Mouse (Mus musculus) heart, postnatal 36 days (tissue): ENCODE results near the gene Gm17416. TPM values are rescaled to one million over a fixed set of nuclear protein-coding genes. Genes with fewer than 3 reads are reported as not detected.

ENCODE experiments used
- DNase-seq, 2 experiments: peaks; one replicate each; pipeline ENCODE4 v3.0.0; 2021 to 2022
- intact Hi-C: fragments of 180-260 bp; cut with DNase I; formaldehyde crosslinking; loops from one replicate; pipeline ENCODE4 v1.15.1; 2025
- total RNA-seq, 2 experiments: library from RNA; stranded (reverse); gene quantifications; 2 replicates each; pipeline ENCODE4 v1.2.3; 2021

The Gm17416 gene
- not detected for total RNA-seq

DNA sequence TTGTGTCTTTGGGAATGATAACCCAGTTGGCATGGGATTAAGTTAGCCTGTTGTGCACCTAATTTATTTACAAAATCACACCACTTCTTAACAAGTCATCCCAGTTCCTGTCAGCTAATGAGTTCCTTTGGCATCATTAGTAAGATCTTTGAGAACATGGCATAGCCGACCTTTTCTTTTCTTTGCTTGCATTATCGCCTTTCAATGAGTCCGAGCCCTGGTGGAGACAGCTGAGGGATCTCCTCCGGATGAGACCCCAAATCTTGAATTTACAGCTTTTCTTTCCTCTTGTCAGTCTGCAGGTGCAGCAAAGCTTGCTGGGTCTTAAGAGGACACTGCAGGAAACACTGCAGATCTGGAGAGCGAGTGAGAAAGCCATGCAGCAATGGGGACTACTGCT is at the start of gene Gm17416:
Gm17416 (plus strand) TSS at position 301 of the 400 bp plus-strand sequence.
- no peak for DNase-seq
- intact Hi-C loops: no loop called here

DNA sequence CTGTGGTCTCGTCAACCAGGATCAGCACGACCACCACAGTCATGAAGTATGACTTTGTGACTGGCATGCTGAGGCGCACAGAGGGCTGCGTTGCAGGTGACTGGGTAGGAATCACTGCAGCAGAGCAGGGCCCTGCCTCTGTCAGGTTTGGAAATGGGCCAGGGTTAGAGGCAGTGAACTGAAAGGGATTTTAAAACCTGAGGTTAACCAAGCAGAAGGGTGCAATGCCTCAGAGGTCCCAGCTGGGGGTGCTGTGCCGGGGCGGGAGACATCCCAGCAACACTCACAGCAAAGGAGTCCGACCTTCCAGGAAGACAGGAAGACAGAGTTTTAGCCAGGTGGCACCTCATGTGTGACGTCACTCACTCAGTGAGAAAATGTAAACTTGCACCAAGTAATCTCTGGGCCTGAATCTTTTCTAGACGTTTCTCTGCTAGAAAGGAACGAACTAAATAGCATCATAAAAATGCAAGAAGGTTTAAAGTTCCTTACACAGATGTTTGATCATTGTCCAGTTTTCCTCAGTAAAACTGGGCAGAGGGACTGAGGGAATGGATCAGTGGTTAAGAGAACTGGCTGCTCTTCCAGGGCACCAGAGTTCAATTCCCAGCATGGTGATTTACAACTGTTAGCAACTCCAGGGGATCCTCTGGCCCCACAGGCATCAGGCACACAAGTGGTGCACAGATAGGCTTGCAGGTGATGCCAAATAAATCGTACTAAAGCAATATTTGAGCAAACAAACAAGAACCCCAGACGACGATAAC is 29.0 kb upstream of the Gm17416 start, which contains the start of gene Defb29:
Defb29 (minus strand) TSS at position 155 of the 767 bp plus-strand sequence.
- intact Hi-C loops: loop anchor here (5.0 to 10.0 kb wide), 2 partner anchors 68 to 145 kb away; partner anchors contain the start of gene Sox12
- DNase-seq: no peak

DNA sequence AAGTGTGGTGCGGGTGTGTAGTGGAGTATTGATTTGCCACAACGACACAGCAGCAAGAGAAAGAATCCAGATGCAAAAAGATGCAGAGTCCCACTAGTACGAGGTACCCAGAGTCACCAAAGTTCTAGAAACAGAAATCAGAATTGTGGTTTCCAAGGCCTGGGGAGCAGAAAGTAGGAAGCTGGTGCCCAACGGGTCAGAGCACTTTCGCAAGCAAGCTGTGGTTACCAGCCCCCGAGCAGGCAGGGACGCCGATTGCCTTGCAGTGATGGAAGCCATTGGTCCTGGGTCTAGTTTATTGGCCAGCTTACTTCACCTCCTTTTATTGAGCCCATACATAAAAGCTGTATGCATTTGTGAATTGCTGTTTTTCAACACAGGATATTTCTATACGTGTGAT is 27.2 kb upstream of the Gm17416 start:
- intact Hi-C loops: loop anchor here (5.0 to 10.0 kb wide), 2 partner anchors 70 to 147 kb away; partner anchors contain the start of gene Sox12
- no peak for DNase-seq

DNA sequence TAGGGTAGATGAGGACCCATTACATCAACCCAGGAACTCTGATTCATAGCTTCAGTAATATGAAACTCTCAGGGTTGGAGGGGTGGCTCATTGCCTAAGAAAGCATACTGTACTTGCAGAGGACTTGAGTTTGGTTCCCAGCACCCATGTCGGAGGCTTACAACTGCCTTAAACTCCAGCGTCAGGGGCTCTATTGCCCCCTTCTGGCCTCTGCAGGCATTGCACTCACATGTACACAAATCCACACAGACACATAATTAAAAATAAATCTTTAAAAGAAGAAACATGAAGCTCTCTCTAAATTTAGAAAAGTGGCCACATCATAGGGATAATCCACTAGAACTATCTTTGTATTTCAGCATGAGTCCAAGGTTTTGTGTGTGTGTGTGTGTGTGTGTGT is 26.2 kb upstream of the Gm17416 start:
- no peak for DNase-seq
- intact Hi-C loops: loop anchor here (5.0 to 10.0 kb wide), 2 partner anchors 71 to 148 kb away; partner anchors contain the start of gene Sox12

DNA sequence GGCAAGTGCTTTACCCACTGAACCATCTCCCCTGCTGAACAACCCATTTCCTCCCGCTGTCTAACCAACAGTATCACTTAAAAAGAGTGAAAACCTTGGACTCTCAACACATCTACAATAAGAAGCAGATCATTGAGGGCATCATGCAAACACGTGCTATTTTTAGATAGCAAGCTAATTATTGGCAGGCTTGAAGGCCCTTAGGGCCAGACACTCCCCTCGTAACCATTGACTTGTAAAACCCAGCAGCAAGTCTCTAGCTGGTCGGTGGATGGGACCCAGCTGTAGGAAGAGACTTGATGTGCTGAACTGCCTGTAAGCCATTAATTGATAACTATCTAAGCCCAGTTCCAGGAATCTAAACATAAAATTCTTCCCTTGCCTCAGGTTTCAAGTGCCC is 25.7 kb upstream of the Gm17416 start:
- intact Hi-C loops: loop anchor here (5.0 to 10.0 kb wide), 2 partner anchors 71 to 149 kb away; partner anchors contain the start of gene Sox12
- DNase-seq: no peak

DNA sequence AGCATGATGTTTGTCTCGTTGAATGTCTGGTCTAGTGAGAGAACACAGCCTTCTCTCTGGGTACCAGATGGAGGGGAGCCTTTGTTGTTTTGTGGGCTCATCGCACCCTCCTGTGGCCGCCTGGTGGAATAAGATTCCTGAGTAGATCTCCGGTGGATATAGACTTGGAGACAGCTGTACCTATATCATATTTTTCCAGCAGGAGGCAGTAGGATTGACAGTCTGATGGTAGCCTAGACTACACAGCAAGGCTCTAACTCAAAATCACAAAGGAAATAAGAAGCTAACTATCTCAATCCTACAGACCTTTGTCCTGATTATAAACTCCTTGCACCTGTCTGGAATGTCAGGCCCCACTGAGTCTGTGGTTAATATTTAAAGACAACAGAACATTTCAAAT is 24.4 kb upstream of the Gm17416 start:
- peak; percentile 3 to 4 for DNase-seq
- intact Hi-C loops: loop anchor here (5.0 to 10.0 kb wide), 2 partner anchors 72 to 150 kb away; partner anchors contain the start of gene Sox12

DNA sequence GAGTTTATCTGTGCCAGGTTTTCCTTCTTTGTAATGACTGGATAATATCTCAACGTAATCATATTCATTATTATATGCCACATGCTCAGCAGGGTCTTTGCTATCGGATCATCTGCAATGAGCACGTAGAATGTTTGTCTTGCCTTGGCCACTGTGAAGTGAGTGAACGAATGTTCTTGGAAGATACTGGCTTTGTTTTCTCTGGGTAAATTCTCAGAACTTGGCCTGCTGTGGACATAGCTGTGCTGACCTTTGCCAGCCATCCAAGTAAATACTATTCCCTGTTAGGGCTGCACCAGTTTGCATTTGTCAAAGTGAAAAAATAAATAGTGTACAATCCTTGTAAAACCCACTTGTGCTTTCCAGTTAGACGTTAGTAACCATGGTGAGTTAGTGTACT is 21.0 kb upstream of the Gm17416 start:
- intact Hi-C loops: loop anchor here (10.0 kb wide), 1 partner anchor 153 kb away; the partner anchor contains the start of gene Sox12
- DNase-seq: no peak

DNA sequence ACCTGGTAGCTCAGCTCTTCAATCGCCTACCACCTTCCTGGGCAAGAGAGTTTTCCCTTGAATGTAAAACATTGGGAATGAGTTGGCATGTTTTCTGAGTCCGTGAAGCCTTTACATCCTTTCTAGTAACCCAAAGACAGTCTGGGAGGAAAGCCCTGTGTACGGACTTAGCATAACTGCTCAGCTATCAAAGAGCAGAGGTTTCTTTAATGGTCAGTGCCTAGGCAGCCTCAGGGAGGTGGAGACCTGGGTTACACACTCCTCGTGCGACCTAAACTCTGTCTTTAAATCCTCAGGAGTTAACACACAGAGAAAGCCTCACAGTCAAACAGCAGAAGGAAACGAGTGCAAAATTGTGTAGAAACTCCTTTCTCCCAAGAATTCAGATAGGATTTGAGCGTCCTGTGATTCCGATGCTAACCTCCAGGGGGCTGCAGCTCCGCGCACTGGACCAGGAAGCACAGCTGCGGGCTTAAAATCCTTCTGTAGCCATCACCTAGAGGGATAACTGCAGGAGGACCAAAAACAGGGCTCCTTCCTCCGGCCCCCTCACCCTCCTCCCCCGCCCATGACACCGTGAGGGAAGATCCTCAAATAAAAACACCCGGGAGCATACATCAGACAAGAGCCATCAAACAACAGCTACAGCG is 15.2 kb upstream of the Gm17416 start:
- intact Hi-C loops: loop anchor here (2.0 kb wide), 1 partner anchor 47 kb away; no protein-coding TSS in a partner anchor
- peak; percentile 44 to 65 for DNase-seq

DNA sequence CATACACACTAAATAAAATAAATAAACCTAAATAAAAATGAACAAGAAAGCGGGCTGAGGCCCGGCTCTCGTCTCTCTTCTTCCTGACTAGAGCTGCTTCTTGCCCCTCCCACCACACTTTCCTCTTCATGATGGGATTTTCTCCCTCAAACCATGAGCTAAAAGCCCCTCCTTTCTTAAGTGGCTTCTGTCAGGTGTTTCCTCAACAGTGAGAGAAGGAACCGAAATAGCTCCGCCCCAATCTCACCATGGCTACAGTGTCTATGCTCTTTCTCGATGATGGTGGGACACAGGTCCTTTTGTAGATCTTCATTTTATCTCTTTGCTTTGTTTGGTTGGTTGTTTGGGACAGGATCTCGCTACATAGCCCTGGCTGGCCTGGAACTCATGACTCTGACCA is 12.5 kb upstream of the Gm17416 start:
- intact Hi-C loops: no loop called here
- DNase-seq: no peak

DNA sequence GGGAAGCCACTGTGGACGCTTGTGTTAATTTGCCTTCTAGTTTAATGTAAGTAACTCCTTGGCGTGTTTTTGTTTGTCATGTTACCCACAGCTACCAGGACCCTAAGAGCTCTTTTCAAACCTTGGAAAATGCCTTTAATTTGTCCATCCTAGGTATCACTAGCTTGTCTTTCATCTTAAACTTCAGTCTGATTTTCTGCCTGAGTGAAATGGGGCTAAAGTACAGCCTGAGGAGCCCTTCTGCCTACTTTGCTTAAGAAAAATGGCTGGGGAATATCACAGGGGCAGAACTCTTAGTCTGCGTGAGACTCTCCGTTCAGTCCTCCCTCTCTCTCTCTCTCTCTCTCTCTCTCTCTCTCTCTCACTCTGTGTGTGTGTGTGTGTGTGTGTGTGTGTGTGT is 743 bp downstream of the Gm17416 start:
- intact Hi-C loops: no loop called here
- no peak for DNase-seq

DNA sequence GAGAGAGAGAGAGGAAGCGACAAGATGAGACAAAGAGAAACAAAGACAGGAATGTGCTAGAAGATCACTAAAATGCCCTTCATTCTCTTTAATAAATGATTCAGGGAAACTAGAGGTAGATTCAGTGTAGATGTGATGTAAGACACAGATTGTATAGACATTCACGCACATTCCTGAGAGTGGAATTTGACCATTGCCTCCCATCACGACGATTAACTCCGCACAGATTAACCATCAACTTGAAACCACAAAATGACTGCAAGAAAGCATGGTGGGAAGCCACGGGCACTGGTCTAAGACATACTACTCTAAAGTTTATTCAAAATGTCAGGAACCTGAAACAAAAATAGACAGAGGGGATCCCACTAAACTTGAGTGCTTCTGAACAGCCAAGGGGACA is 1.2 kb downstream of the Gm17416 start:
- no peak for DNase-seq
- intact Hi-C loops: no loop called here

DNA sequence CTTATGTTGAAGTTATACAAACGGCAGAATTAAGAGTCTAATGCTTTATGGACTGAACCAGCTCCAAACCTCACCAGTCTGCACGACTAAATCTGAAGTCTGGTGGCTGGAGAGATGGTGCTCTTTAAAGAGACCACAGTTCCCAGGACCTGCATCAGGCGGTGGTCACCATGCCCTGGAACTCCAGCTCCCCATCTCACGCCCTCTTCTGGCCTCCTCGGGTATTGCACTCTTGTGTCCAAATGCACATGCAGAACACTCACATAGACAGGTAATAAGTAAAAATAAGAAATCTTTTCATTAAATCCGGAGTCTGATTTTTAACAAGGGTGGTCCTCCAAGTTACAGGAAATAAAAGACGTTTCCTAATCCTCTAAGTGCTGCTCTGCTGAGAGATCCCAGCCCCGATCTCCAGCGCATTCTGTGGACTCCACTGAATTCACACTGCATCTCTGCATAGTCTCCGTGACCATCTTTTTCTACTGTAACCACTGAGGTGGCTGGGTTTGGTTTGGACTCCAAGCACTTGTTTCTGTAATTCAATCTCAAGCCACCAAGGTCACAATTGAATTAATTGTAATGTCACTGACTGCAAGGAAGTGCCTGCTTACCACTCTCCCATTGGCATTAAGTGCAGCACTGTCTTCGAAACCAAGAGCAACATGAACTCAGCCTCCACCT is 3.1 kb downstream of the Gm17416 start, which contains the start of gene Defb21:
Defb21 (plus strand) TSS at position 631 of the 681 bp plus-strand sequence.
- intact Hi-C loops: no loop called here
- DNase-seq: no peak

DNA sequence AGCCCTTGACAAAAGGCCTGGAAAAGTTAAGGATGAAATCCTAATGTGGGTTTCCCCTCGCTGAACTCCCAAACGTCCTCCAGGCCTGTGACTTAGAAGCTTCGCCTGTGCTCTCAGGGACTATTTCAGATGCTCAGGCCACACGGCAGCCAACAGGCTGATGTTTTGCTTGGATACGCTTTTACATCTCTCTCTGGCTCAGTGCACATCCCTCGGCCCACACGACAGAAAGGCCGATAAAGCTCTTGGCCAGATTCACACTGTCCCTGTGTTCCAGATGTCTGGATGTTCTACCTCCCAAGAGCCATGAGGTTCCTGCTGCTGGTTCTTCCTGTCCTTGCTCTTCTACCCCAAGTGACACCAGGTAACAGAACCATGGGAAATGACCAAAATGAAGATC is 4.3 kb downstream of the Gm17416 start:
- no peak for DNase-seq
- intact Hi-C loops: no loop called here

DNA sequence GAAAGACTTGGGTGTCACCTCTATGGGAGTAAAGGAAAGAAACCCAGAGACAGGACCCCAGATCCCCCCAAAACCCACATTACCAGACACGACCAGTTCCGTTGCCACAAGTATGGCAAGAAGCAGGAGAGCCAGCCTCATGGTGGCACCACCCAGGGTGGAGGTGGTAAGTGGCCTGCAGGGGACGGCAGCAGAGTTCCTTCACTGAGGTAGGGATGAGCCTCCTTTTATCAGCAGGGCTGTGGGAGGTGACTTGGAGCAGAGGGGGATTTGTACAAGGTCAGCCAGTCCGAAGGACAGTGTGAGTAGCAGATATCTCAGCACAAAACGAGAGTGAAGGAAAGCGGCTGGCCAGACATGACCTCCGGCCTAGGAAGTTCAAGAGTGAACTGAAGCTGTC is 11.0 kb downstream of the Gm17416 start, which contains the start of gene Defb19:
Defb19 (minus strand) TSS at position 206 of the 400 bp plus-strand sequence.
- intact Hi-C loops: loop anchor here (10.0 kb wide), 1 partner anchor 185 kb away; the partner anchor contains the start of gene Sox12
- no peak for DNase-seq

DNA sequence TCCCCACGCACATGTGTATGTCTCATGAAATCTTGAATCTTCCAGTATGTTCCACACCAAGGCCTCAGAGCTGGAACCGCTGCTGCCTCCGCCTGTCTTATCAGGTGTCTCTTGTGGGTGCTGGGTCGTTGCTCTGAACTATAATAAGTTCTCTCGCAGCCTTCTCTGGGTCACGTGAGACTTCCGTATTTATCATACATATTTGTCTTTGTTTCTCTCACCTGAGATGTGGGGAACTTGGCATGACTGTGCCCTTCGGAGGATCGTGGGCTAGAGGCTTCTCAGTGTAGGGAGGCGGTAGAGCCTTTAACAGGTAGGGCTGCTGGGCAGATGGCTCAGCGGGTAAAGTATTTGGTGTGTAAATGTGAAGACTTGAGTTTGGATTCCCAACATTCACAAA is 11.5 kb downstream of the Gm17416 start:
- DNase-seq: no peak
- intact Hi-C loops: loop anchor here (10.0 kb wide), 1 partner anchor 186 kb away; the partner anchor contains the start of gene Sox12

DNA sequence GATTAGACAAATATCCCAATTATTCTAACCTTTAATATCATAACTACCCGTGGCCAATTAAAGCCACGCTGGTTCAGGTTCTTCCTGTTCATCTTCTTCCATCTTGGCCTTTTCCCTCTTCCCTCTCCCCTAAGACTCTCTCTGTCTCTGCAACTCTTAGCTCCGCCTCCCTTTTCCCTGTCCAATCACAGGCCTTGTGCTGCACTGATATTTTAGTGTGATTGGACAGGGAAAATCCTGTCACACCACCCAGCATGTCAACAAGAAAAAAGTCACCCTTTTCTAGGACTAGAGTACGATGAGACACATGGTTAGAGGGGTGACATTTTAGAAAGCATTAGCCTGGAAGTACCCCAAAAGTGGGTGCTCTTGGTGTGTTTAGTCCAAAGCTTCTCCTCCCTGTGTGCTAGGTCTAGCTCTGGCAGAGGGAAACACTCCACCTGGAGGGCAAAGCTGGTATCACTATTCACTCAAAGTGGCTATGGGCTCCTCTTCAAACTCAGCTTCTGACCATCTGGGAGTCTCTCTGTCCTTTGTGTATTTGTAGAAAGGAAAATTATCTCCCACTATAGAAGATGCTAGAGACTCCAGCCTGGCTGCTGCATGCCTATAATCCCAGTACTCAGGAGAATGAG is 17.9 kb downstream of the Gm17416 start:
- intact Hi-C loops: loop anchor here (5.0 to 10.0 kb wide), 2 partner anchors 135 to 192 kb away; partner anchors contain the start of gene Sox12
- DNase-seq: no peak

DNA sequence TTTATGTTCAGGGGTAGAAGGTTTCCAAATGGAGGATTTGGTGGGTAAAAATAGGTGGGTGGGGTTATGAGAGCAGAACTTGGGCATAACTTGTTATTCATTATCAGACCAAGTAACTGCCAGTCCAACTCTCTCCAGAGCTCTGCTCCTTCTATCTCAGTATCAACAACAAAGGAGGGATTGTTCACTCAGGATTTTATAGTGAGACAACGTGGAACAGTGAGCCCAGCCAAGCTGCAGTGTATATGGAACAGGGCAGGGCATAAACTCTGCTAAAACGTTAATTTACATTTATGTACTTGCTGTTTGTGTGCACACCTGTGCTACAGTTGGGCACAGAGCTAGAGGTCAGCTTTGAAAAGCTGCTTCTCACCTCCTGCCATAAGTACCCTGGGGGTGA is 19.3 kb downstream of the Gm17416 start:
- intact Hi-C loops: loop anchor here (5.0 to 10.0 kb wide), 2 partner anchors 136 to 194 kb away; partner anchors contain the start of gene Sox12
- DNase-seq: no peak

DNA sequence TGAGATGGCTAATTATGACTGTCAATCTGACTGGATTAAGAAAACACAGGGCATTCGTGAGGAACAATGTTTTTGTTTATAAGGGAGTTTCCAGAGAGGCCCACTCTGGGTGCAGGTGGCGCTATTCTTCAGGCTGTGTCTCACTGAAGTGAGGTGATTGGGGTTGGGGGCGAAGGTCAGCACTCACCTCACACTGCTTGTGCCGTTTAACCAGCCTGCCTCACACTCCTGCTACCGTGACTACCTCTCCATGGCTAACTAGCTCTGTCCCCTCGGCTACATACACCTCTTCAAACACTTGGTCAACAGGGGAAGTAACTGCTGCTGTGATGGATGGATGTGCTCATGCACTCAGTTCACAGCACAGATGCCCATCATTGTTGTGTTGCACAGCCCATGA is 19.9 kb downstream of the Gm17416 start:
- no peak for DNase-seq
- intact Hi-C loops: loop anchor here (5.0 to 10.0 kb wide), 2 partner anchors 137 to 194 kb away; partner anchors contain the start of gene Sox12

DNA sequence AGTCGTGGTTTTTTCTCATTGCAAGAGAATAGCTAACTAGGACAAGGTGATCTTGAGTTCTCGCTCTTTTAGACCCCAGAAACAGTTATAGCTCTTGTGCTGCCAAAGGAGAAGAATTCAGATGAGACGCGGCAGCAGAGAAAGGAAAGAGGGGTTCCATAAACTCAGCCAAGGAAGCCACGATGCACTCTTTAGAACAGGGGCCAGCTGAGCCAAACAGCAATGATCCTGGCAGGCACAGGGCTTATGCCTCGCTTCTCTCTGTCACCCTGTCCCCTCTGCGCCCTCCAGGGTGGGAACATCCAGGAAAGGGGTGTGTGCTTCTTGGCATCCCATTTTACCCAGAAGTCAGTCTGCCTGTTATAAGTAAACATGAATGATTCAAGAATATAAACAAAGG is 30.2 kb downstream of the Gm17416 start, which contains the start of gene Defb45:
Defb45 (minus strand) TSS at position 101 of the 400 bp plus-strand sequence.
- intact Hi-C loops: no loop called here
- DNase-seq: no peak

DNA sequence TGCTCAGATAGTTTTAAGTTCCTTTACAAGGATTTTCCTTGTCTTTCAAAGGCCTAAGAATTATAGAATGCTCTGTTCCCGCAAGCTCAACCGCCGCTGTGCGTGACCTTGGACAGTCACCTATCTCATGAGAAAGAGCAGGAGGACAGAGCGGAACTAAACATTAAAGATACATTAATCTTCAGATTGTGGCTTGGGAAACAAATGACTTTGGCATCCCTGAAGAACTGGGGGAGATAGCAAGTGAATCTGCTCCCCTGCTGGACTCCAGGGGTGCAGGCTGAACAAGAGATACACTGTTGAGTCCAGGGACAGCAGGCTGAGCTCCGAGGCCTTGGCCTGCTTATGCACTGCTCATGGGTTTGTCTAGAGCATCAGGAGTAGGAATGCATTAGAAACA is 30.9 kb downstream of the Gm17416 start:
- DNase-seq: no peak

More for the DNA sequence above, 30.9 kb downstream of the Gm17416 start:
- intact Hi-C loops: loop anchor here (2.0 kb wide), 1 partner anchor 45 kb away; no protein-coding TSS in a partner anchor
